Mouse (Mus musculus) liver, embryonic 14.5 days (tissue): Measurements from ENCODE around the gene Ctnnd2. TPM values are rescaled to one million over a fixed set of nuclear protein-coding genes. Genes with fewer than 3 reads are reported as not detected.

Experiments used
- ATAC-seq: fragments of 200-750 bp; cut with Nextera tagmentation; 2 replicates; pipeline ENCODE4 v1.8.0; 2017; ENCODE audit warnings: moderate number of reproducible peaks, mild to moderate bottlenecking, moderate library complexity; ENCODE audit not compliant: insufficient read depth
- DNase-seq, 3 experiments: peaks; one replicate each; pipeline ENCODE4 v3.0.0-alpha.2; 2012 to 2013; ENCODE audit warnings: low read depth in 3 of 3, low spot score in 3 of 3
- H3K27ac ChIP-seq: fragments of 300-500 bp; sonication (generic); 2 replicates; pipeline ENCODE4 v1.5.1; 2014; ENCODE audit warnings: moderate library complexity, mild to moderate bottlenecking, control low read depth, inconsistent platforms
- H3K27me3 ChIP-seq: fragments of 300-500 bp; sonication (generic); 2 replicates; pipeline ENCODE4 v1.6.1; 2014; ENCODE audit warnings: mild to moderate bottlenecking, low read length, moderate library complexity; ENCODE audit not compliant: control insufficient read depth, insufficient read depth
- H3K36me3 ChIP-seq: fragments of 300-500 bp; sonication (generic); replicated peaks from 2 replicates; pipeline ENCODE4 v1.6.1; 2014; ENCODE audit warnings: low read depth; ENCODE audit not compliant: control insufficient read depth, insufficient read depth
- H3K4me1 ChIP-seq, 2 experiments: fragments of 200-500 bp in 1 of 2; fragments of 300-500 bp in 1 of 2; sonication (generic) in 1 of 2; replicated peaks; 2 replicates each; pipeline ENCODE4 v1.6.1; 2012 to 2014; ENCODE audit warnings: antibody characterized with exemption in 1 of 2, inconsistent platforms in 1 of 2, low read length in 1 of 2; ENCODE audit not compliant: control insufficient read depth in 2 of 2, insufficient read depth in 2 of 2
- H3K4me2 ChIP-seq: fragments of 300-500 bp; sonication (generic); 2 replicates; pipeline ENCODE4 v1.6.1; 2014; ENCODE audit warnings: low read depth, mild to moderate bottlenecking, control low read depth, moderate library complexity
- H3K4me3 ChIP-seq, 2 experiments: fragments of 200-500 bp in 1 of 2; fragments of 300-500 bp in 1 of 2; sonication (generic) in 1 of 2; 2 replicates each; pipeline ENCODE4 v1.5.1; 2012 to 2014; ENCODE audit warnings: low read depth in 2 of 2, low read length in 2 of 2, mild to moderate bottlenecking in 2 of 2, control low read depth in 1 of 2, inconsistent platforms in 1 of 2, moderate library complexity in 1 of 2; ENCODE audit not compliant: insufficient read depth in 1 of 2
- H3K9ac ChIP-seq: fragments of 300-500 bp; sonication (generic); replicated peaks from 2 replicates; pipeline ENCODE4 v1.6.1; 2014; ENCODE audit warnings: mild to moderate bottlenecking, control low read depth, moderate library complexity
- H3K9me3 ChIP-seq: fragments of 300-500 bp; sonication (generic); 2 replicates; pipeline ENCODE4 v1.6.1; 2016; ENCODE audit warnings: low read length, mixed read lengths; ENCODE audit not compliant: control insufficient read depth
- CTCF ChIP-seq: IDR thresholded peaks from 2 replicates; pipeline ENCODE4 v1.5.1; 2016; ENCODE audit warnings: antibody characterized with exemption, low read depth, control low read depth
- EP300 ChIP-seq: IDR thresholded peaks from 2 replicates; pipeline ENCODE4 v1.6.1; 2016; ENCODE audit warnings: antibody characterized with exemption, low read depth
- WGBS: fragments of 180-500 bp; shearing (Covaris S2); extraction: QIAGEN DNeasy Blood & Tissue Kit; methylation state at CpG from one replicate; pipeline ENCODE4 v1.1.7; 2014; ENCODE audit not compliant: insufficient replicate concordance; 5-methylcytosine and 5-hydroxymethylcytosine counted together
- polyA plus RNA-seq, 2 experiments: library from polyadenylated mRNA; depleted of rRNA in 1 of 2; stranded (reverse) in 1 of 2; unstranded in 1 of 2; fragments of >200 nt; fragmentation: Nextera tagmentation in 1 of 2; extraction: Ambion mirVana in 1 of 2; gene quantifications; 2 replicates each; pipeline versions ENCODE4 v1.2.1 to v1.2.3; 2012 to 2014

The Ctnnd2 gene
- polyA plus RNA-seq, 2 experiments: 0.09 to 0.11 TPM

GRCm38 (mm10) chr15:30681939-30682338 is 509.5 kb downstream of the Ctnnd2 start:
- DNase-seq: no peak
- Histone ChIP-seq H3K36me3 (no peaks in the 10 kb centered on the region), H3K27me3 (no peaks in the 10 kb centered on the region), H3K4me2 (no peak overlapping the region), H3K4me3 (no peak overlapping the region), H3K27ac (no peak overlapping the region), H3K4me1 (no peaks in the 10 kb centered on the region), H3K9me3 (no peaks in the 10 kb centered on the region), H3K9ac (no peak overlapping the region)
- ATAC-seq: no peak
- no peak for TF ChIP-seq CTCF
- TF ChIP-seq EP300: no peak
- 56% methylated on average over 4 of the region's 4 CpGs for WGBS

GRCm38 (mm10) chr15:30682360-30683119 is 510.1 kb downstream of the Ctnnd2 start:
- no peaks in the 10 kb centered on the region for H3K27me3 ChIP-seq
- no peak for ATAC-seq
- no peaks in the 10 kb centered on the region for H3K4me1 ChIP-seq
- DNase-seq: no peak
- no peak overlapping the region for H3K4me3 ChIP-seq
- H3K9ac ChIP-seq: no peak overlapping the region
- H3K27ac ChIP-seq: no peak overlapping the region
- 67% methylated on average over 14 of the region's 14 CpGs for WGBS
- no peaks in the 10 kb centered on the region for H3K9me3 ChIP-seq
- no peaks in the 10 kb centered on the region for H3K36me3 ChIP-seq
- no peak for TF ChIP-seq EP300
- TF ChIP-seq CTCF: no peak
- H3K4me2 ChIP-seq: no peak overlapping the region

GRCm38 (mm10) chr15:30686206-30687101 is 514.1 kb downstream of the Ctnnd2 start:
- ATAC-seq: no peak
- 30% methylated on average over 4 of the region's 4 CpGs for WGBS
- H3K36me3 ChIP-seq: no peaks in the 10 kb centered on the region
- no peaks in the 10 kb centered on the region for H3K4me1 ChIP-seq
- no peaks in the 10 kb centered on the region for H3K27me3 ChIP-seq
- no peak overlapping the region for H3K9ac ChIP-seq
- no peak overlapping the region for H3K27ac ChIP-seq
- H3K4me2 ChIP-seq: no peak overlapping the region
- TF ChIP-seq CTCF: no peak
- H3K9me3 ChIP-seq: no peaks in the 10 kb centered on the region
- no peak for DNase-seq
- H3K4me3 ChIP-seq: no peak overlapping the region

GRCm38 (mm10) chr15:30693754-30694205 is 521.4 kb downstream of the Ctnnd2 start:
- H3K27ac ChIP-seq: no peak overlapping the region
- no peak for ATAC-seq
- H3K4me3 ChIP-seq: no peak overlapping the region
- no peaks in the 10 kb centered on the region for H3K27me3 ChIP-seq
- no peak for DNase-seq
- H3K9ac ChIP-seq: no peak overlapping the region
- WGBS: 59% methylated on average over 6 of the region's 6 CpGs
- no peak overlapping the region for H3K4me2 ChIP-seq
- no peaks in the 10 kb centered on the region for H3K9me3 ChIP-seq
- no peaks in the 10 kb centered on the region for H3K36me3 ChIP-seq
- no peaks in the 10 kb centered on the region for H3K4me1 ChIP-seq
- TF ChIP-seq EP300 (no peak), CTCF (no peak)

- 83% methylated on average over 1 of the region's 1 CpGs for WGBS
Measured at GRCm38 (mm10) chr15:30694286-30694685, 521.9 kb downstream of the Ctnnd2 start.

More at GRCm38 (mm10) chr15:30694286-30694685, 521.9 kb downstream of the Ctnnd2 start:
- H3K4me1 ChIP-seq: no peaks in the 10 kb centered on the region
- H3K4me3 ChIP-seq: no peak overlapping the region
- DNase-seq: no peak
- no peak overlapping the region for H3K4me2 ChIP-seq
- no peak for ATAC-seq
- H3K27ac ChIP-seq: no peak overlapping the region
- H3K9me3 ChIP-seq: no peaks in the 10 kb centered on the region
- no peaks in the 10 kb centered on the region for H3K27me3 ChIP-seq
- no peak overlapping the region for H3K9ac ChIP-seq
- H3K36me3 ChIP-seq: no peaks in the 10 kb centered on the region
- TF ChIP-seq EP300 (no peak), CTCF (no peak)
